Mouse (Mus musculus) CH12.LX (cell line): Measurements from ENCODE around the gene Fus. TPM values are rescaled to one million over a fixed set of nuclear protein-coding genes. Genes with fewer than 3 reads are reported as not detected.

Experiments
- DNase-seq: peaks from one replicate; pipeline ENCODE4 v3.0.0-alpha.2; 2013; ENCODE audit errors: extremely low read depth
- H3K27ac ChIP-seq: 2 replicates; pipeline ENCODE4 v1.5.1; 2012; ENCODE audit warnings: low read depth, mild to moderate bottlenecking, control low read depth, moderate library complexity; ENCODE audit not compliant: insufficient read depth
- H3K27me3 ChIP-seq: replicated peaks from 2 replicates; pipeline ENCODE3; 2012; ENCODE audit warnings: inconsistent platforms
- H3K36me3 ChIP-seq, 2 experiments: replicated peaks in 1 of 2; 2 replicates each; pipeline versions ENCODE3 to v1.6.1; 2012; ENCODE audit warnings: inconsistent platforms in 1 of 2, low read length in 1 of 2, mild to moderate bottlenecking in 1 of 2, mixed read lengths in 1 of 2, moderate library complexity in 1 of 2; ENCODE audit not compliant: control insufficient read depth in 1 of 2, insufficient read depth in 1 of 2
- H3K4me1 ChIP-seq, 2 experiments: 2 replicates each; pipeline ENCODE4 v1.6.1; 2012; ENCODE audit warnings: inconsistent platforms in 1 of 2, moderate library complexity in 1 of 2; ENCODE audit not compliant: insufficient read depth in 2 of 2, control insufficient read depth in 1 of 2
- H3K4me2 ChIP-seq: 2 replicates; pipeline ENCODE4 v1.6.1; 2012; ENCODE audit warnings: low read depth, mild to moderate bottlenecking, control low read depth; ENCODE audit not compliant: poor library complexity, insufficient read depth, severe bottlenecking
- H3K4me3 ChIP-seq, 3 experiments: fragments of 150-350 bp in 1 of 3; sonication (generic) in 1 of 3; replicated peaks in 1 of 3; 2 replicates each; pipeline versions ENCODE3 to v1.5.1; 2011 to 2012; ENCODE audit warnings: low read depth in 2 of 3, low read length in 2 of 3, mild to moderate bottlenecking in 2 of 3, moderate library complexity in 2 of 3, control low read depth in 1 of 3, improper control_type of control experiment in 1 of 3, inconsistent platforms in 1 of 3, mixed read lengths in 1 of 3; ENCODE audit not compliant: poor library complexity in 1 of 3
- H3K79me2 ChIP-seq: replicated peaks from 2 replicates; pipeline ENCODE4 v1.6.1; 2012; ENCODE audit warnings: mild to moderate bottlenecking, moderate library complexity; ENCODE audit not compliant: control insufficient read depth, poor library complexity, insufficient read depth, severe bottlenecking; ENCODE audit errors: extremely low read depth
- H3K9ac ChIP-seq: 2 replicates; pipeline ENCODE4 v1.6.1; 2012; ENCODE audit warnings: low read depth, mild to moderate bottlenecking, control low read depth, moderate library complexity; ENCODE audit not compliant: insufficient read depth
- H3K9me3 ChIP-seq: replicated peaks from 2 replicates; pipeline ENCODE3; 2012; ENCODE audit warnings: low read length, inconsistent platforms, mixed read lengths
- BHLHE40 ChIP-seq: IDR thresholded peaks from 2 replicates; pipeline ENCODE4 v1.6.1; 2011; ENCODE audit warnings: mild to moderate bottlenecking, low read depth, low read length, improper control_type of control experiment
- CHD2 ChIP-seq: IDR thresholded peaks from 2 replicates; pipeline ENCODE4 v1.6.1; 2011; ENCODE audit warnings: low read length, improper control_type of control experiment
- CTCF ChIP-seq, 2 experiments: IDR thresholded peaks in 1 of 2; conservative IDR thresholded peaks in 1 of 2; 2 replicates each; pipeline ENCODE4 v1.5.1; 2011 to 2012; ENCODE audit warnings: low read depth in 2 of 2, low read length in 2 of 2, improper control_type of control experiment in 1 of 2, inconsistent platforms in 1 of 2, mild to moderate bottlenecking in 1 of 2, moderate library complexity in 1 of 2
- E2F4 ChIP-seq: IDR thresholded peaks from 2 replicates; pipeline ENCODE4 v1.6.1; 2011; ENCODE audit warnings: low read depth, low read length, improper control_type of control experiment; ENCODE audit not compliant: insufficient replicate concordance
- GABPA ChIP-seq: IDR thresholded peaks from 2 replicates; pipeline ENCODE4 v1.6.1; 2012; ENCODE audit warnings: low read depth, low read length, improper control_type of control experiment, inconsistent platforms; ENCODE audit not compliant: insufficient replicate concordance
- IRF4 ChIP-seq: IDR thresholded peaks from 2 replicates; pipeline ENCODE4 v1.6.1; 2014; ENCODE audit warnings: low read depth, mild to moderate bottlenecking, inconsistent platforms, low read length, improper control_type of control experiment
- JUN ChIP-seq: IDR thresholded peaks from 2 replicates; pipeline ENCODE4 v1.6.1; 2011; ENCODE audit warnings: low read depth, mild to moderate bottlenecking, low read length, improper control_type of control experiment, moderate library complexity; ENCODE audit not compliant: insufficient read depth
- KAT2A ChIP-seq: IDR thresholded peaks from 2 replicates; pipeline ENCODE4 v1.6.1; 2012; ENCODE audit warnings: low read length, improper control_type of control experiment, inconsistent platforms; ENCODE audit not compliant: insufficient replicate concordance
- MAZ ChIP-seq: IDR thresholded peaks from 2 replicates; pipeline ENCODE4 v1.6.1; 2012; ENCODE audit warnings: low read depth, mild to moderate bottlenecking, inconsistent platforms, low read length, improper control_type of control experiment, moderate library complexity
- MEF2A ChIP-seq: IDR thresholded peaks from 2 replicates; pipeline ENCODE4 v1.6.1; 2014; ENCODE audit warnings: low read depth, mild to moderate bottlenecking, inconsistent platforms, low read length, improper control_type of control experiment, borderline replicate concordance
- MXI1 ChIP-seq: IDR thresholded peaks from 2 replicates; pipeline ENCODE4 v1.6.1; 2011; ENCODE audit warnings: mild to moderate bottlenecking, low read depth, low read length, improper control_type of control experiment
- NELFE ChIP-seq: IDR thresholded peaks from 2 replicates; pipeline ENCODE4 v1.6.1; 2011; ENCODE audit warnings: low read depth, low read length, improper control_type of control experiment
- NRF1 ChIP-seq: IDR thresholded peaks from 2 replicates; pipeline ENCODE4 v1.6.1; 2014; ENCODE audit warnings: low read depth, mild to moderate bottlenecking, inconsistent platforms, low read length, improper control_type of control experiment, moderate library complexity
- PAX5 ChIP-seq: IDR thresholded peaks from 2 replicates; pipeline ENCODE4 v1.6.1; 2012; ENCODE audit warnings: low read length, inconsistent platforms, mixed read lengths
- POLR2A ChIP-seq: IDR thresholded peaks from 2 replicates; pipeline ENCODE4 v1.6.1; 2011; ENCODE audit warnings: low read depth, mild to moderate bottlenecking, improper control_type of control experiment, low read length
- RAD21 ChIP-seq: IDR thresholded peaks from 2 replicates; pipeline ENCODE4 v1.6.1; 2011; ENCODE audit warnings: low read depth, mild to moderate bottlenecking, low read length, improper control_type of control experiment, moderate library complexity
- SIN3A ChIP-seq: IDR thresholded peaks from 2 replicates; pipeline ENCODE4 v1.6.1; 2012; ENCODE audit warnings: low read length, improper control_type of control experiment, inconsistent platforms
- TBP ChIP-seq: conservative IDR thresholded peaks from 2 replicates; pipeline ENCODE4 v1.6.1; 2011; ENCODE audit warnings: low read depth, low read length, improper control_type of control experiment
- UBTF ChIP-seq: IDR thresholded peaks from 2 replicates; pipeline ENCODE4 v1.6.1; 2012; ENCODE audit warnings: low read depth, mild to moderate bottlenecking, inconsistent platforms, low read length, improper control_type of control experiment, moderate library complexity
- USF1 ChIP-seq: IDR thresholded peaks from 2 replicates; pipeline ENCODE4 v1.6.1; 2014; ENCODE audit warnings: low read depth, mild to moderate bottlenecking, inconsistent platforms, low read length, improper control_type of control experiment
- ZC3H11A ChIP-seq: IDR thresholded peaks from 2 replicates; pipeline ENCODE4 v1.6.1; 2012; ENCODE audit warnings: low read depth, mild to moderate bottlenecking, inconsistent platforms, low read length, improper control_type of control experiment
- ZKSCAN1 ChIP-seq: IDR thresholded peaks from 2 replicates; pipeline ENCODE4 v1.6.1; 2012; ENCODE audit warnings: low read depth, inconsistent platforms, low read length, improper control_type of control experiment, borderline replicate concordance
- dilution Hi-C: fragments of 300-500 bp; cut with MboI; formaldehyde crosslinking; loops from 2 replicates; pipeline ENCODE4 v1.14.3; 2020; ENCODE audit warnings: low sequenced_read_pairs; ENCODE audit not compliant: extremely low pct_unique_long_range_greater_than_20kb, extremely low pct_ligation_motif_present
- in situ Hi-C: fragments of 300-500 bp; cut with MboI; formaldehyde crosslinking; loops from 3 replicates; pipeline ENCODE4 v1.14.3; 2019; ENCODE audit warnings: low sequenced_read_pairs, low pct_ligation_motif_present, low pct_unique_long_range_greater_than_20kb, mixed read lengths
- polyA plus RNA-seq: library from polyadenylated mRNA; unstranded; fragments of >175 nt; gene quantifications from 2 replicates; pipeline ENCODE4 v1.2.1, GENCODE M21; 2012; ENCODE audit warnings: low read depth; ENCODE audit not compliant: insufficient read length
- total RNA-seq, 2 experiments: library from RNA; depleted of rRNA; stranded (reverse); fragments of 300-350 nt in 1 of 2; fragments of >200 nt in 1 of 2; gene quantifications; 2 replicates each; pipeline ENCODE4 v1.2.3; 2012 to 2014

Fus gene
- total and polyA plus RNA-seq, 3 experiments = 39.2 to 848 (median 57.7) TPM

- dilution Hi-C loops = no loop called here
- no peaks in the 10 kb centered on the region for H3K9me3 ChIP-seq
These were observed 42.0 kb upstream of the Fus start for GRCm38 (mm10) chr7:127925252-127925651.

GRCm38 (mm10) chr7:127926066-127926465, 41.2 kb upstream of the Fus start:
- Histone ChIP-seq H3K4me1 (peaks cover 5 to 30% of the 10 kb centered on the region in 2 experiments), H3K79me2 (no peaks in the 10 kb centered on the region), H3K9ac (no peak overlapping the region), H3K27me3 (no peaks in the 10 kb centered on the region), H3K4me2 (no peak overlapping the region), H3K4me3 (no peak overlapping the region), H3K9me3 (no peaks in the 10 kb centered on the region), H3K27ac (no peak overlapping the region), H3K36me3 (peaks cover 19 to 54% of the 10 kb centered on the region in 2 experiments)
- TF ChIP-seq ZC3H11A (no peak), MXI1 (no peak), NELFE (no peak), TBP (no peak), CTCF (conservative IDR thresholded peaks at IDR 0.05 in 1 of 2, IDR thresholded peaks at IDR 0.05 in 1 of 2; ENCODE audit: low read depth in 2 of 2, low read length in 2 of 2) (no peak), MEF2A (no peak), E2F4 (no peak), RAD21 (no peak), CHD2 (no peak), SIN3A (no peak), JUN (no peak), USF1 (no peak), GABPA (no peak), ZKSCAN1 (no peak), BHLHE40 (no peak), MAZ (no peak), IRF4 (no peak)
- DNase-seq = no peak
- in situ Hi-C loops (loop anchor here (10.0 kb wide), 1 partner anchor 1221 kb away; the partner anchor contains the start of gene Coro1a), dilution Hi-C loops (no loop called here)

More at GRCm38 (mm10) chr7:127925252-127925651, 42.0 kb upstream of the Fus start:
- H3K4me2 ChIP-seq = no peak overlapping the region
- no peak for DNase-seq
- H3K4me3 ChIP-seq = no peak overlapping the region
- H3K27ac ChIP-seq = no peak overlapping the region
- H3K79me2 ChIP-seq = no peaks in the 10 kb centered on the region
- H3K4me1 ChIP-seq = peaks cover 5 to 26% of the 10 kb centered on the region in 2 experiments
- in situ Hi-C loops = loop anchor here (10.0 kb wide), 1 partner anchor 1220 kb away; the partner anchor contains the start of gene Coro1a
- H3K36me3 ChIP-seq = peaks cover 24 to 60% of the 10 kb centered on the region in 2 experiments
- TF ChIP-seq GABPA (no peak), POLR2A (no peak), KAT2A (no peak), SIN3A (no peak), NRF1 (no peak), UBTF (no peak), PAX5 (no peak), USF1 (no peak)
- no peaks in the 10 kb centered on the region for H3K27me3 ChIP-seq
- no peak overlapping the region for H3K9ac ChIP-seq
